Comparison of ENCODE assay signal across 8 mouse cellular contexts in genomic region chr6:136809077-136809476, GRCm38 (mm10). TPM values are rescaled to one million over a fixed set of nuclear protein-coding genes. Genes with fewer than 3 reads are reported as not detected.
A peak's percentile ranks its signal among the peaks of the same experiment; 100 is the strongest.
DNase-seq lines count a peak whose midpoint lies in the region; ATAC-seq and TF ChIP-seq lines count a peak whose summit lies in the region.

No protein-coding gene starts in this region.

- H3K9ac ChIP-seq in heart, embryonic 16.5 days (ENCODE audit: low read length), result peak overlapping the region; percentile 88
- peak overlapping the region; percentile 70; the same call in 1 of the 2 replicates for H3K9ac ChIP-seq in midbrain, embryonic 11.5 days (ENCODE audit: low read length)

- peak; percentile 37 for DNase-seq in thymus, adult 2 months
- no peak for DNase-seq in thymus, adult 18-20 months
- peak; percentile 60 for DNase-seq in c-Kit-positive CD71-positive TER-119-positive erythroid progenitor cells, embryonic 14.5 days (ENCODE audit: low spot score)
- DNase-seq in limb, embryonic 10.5 days (ENCODE audit: low spot score), result peak; percentile 30
- no peak for DNase-seq in midbrain, embryonic 11.5 days (ENCODE audit: low spot score, missing footprints)
- peak; percentile 45 for DNase-seq in thymus, postnatal 25 days
- DNase-seq in ovary, postnatal 36 days (ENCODE audit: low spot score), result no peak

- H3K27ac ChIP-seq in thymus, adult 2 months (ENCODE audit: control insufficient read depth, insufficient read depth, low read length), result no peak overlapping the region
- H3K27ac ChIP-seq in heart, embryonic 16.5 days (ENCODE audit: low read length), result peak overlapping the region; percentile 29; the same call in 1 of the 2 replicates
- no peak overlapping the region for H3K27ac ChIP-seq in limb, embryonic 10.5 days
- no peak overlapping the region for H3K27ac ChIP-seq in midbrain, embryonic 11.5 days (ENCODE audit: low read depth, low read length)

- no peak for ATAC-seq in heart, embryonic 16.5 days (replicated peaks; ENCODE audit: extremely low read depth, insufficient read depth, low FRiP score)
- ATAC-seq in midbrain, embryonic 11.5 days (ENCODE audit: low FRiP score), result no peak

- H3K4me2 ChIP-seq in heart, embryonic 16.5 days (ENCODE audit: low read depth, low read length), result peak overlapping the region; percentile 99
- H3K4me2 ChIP-seq in midbrain, embryonic 11.5 days, result peak overlapping the region; percentile 88

- no peaks in the 10 kb centered on the region for H3K9me3 ChIP-seq in heart, embryonic 16.5 days (replicated peaks; ENCODE audit: control insufficient read depth, low read length)
- H3K9me3 ChIP-seq in limb, embryonic 10.5 days (replicated peaks), result no peaks in the 10 kb centered on the region
- no peaks in the 10 kb centered on the region for H3K9me3 ChIP-seq in midbrain, embryonic 11.5 days (ENCODE audit: control insufficient read depth, low read length)

- no peak for TF ChIP-seq POLR2A in thymus, adult 2 months (IDR thresholded peaks at IDR 0.05; ENCODE audit: control insufficient read depth, extremely low read depth, insufficient read depth, low read length, poor library complexity)

- no peaks in the 10 kb centered on the region for H3K27me3 ChIP-seq in thymus, adult 2 months (ENCODE audit: control insufficient read depth, insufficient read depth, low read length)
- H3K27me3 ChIP-seq in heart, embryonic 16.5 days (ENCODE audit: control insufficient read depth, insufficient read depth, low read length), result no peaks in the 10 kb centered on the region
- no peaks in the 10 kb centered on the region for H3K27me3 ChIP-seq in limb, embryonic 10.5 days (ENCODE audit: low read depth, poor library complexity, severe bottlenecking)
- H3K27me3 ChIP-seq in midbrain, embryonic 11.5 days (ENCODE audit: control insufficient read depth, insufficient read depth, low read length), result no peaks in the 10 kb centered on the region

- TF ChIP-seq CTCF in thymus, adult 2 months (IDR thresholded peaks at IDR 0.05; ENCODE audit: borderline replicate concordance, control insufficient read depth, extremely low read depth, insufficient read depth, low read length, poor library complexity), result no peak

- WGBS in thymus, adult 2 months, result under 1% methylated on average over 14 of the region's 14 CpGs
- 22% methylated on average over 14 of the region's 14 CpGs for WGBS in heart, embryonic 16.5 days
- 35% methylated on average over 14 of the region's 14 CpGs for WGBS in limb, embryonic 10.5 days
- 43% methylated on average over 14 of the region's 14 CpGs for WGBS in midbrain, embryonic 11.5 days

- H3K36me3 ChIP-seq in thymus, adult 2 months (ENCODE audit: control insufficient read depth, insufficient read depth, low read length), result peaks cover 12% of the 10 kb centered on the region
- H3K36me3 ChIP-seq in heart, embryonic 16.5 days (ENCODE audit: control insufficient read depth, insufficient read depth), result peaks cover 14% of the 10 kb centered on the region
- peaks cover 36% of the 10 kb centered on the region for H3K36me3 ChIP-seq in limb, embryonic 10.5 days
- H3K36me3 ChIP-seq in midbrain, embryonic 11.5 days (ENCODE audit: control insufficient read depth, insufficient read depth, low read length), result peaks cover 2% of the 10 kb centered on the region; the same call in 1 of the 2 replicates

- H3K4me3 ChIP-seq in thymus, adult 2 months (ENCODE audit: control insufficient read depth, insufficient read depth, low read length), result peak overlapping the region; percentile 50
- H3K4me3 ChIP-seq in heart, embryonic 16.5 days (ENCODE audit: low read length), result peak overlapping the region; percentile 93
- H3K4me3 ChIP-seq in limb, embryonic 10.5 days, result peak overlapping the region; percentile 74
- H3K4me3 ChIP-seq in midbrain, embryonic 11.5 days (ENCODE audit: low read depth, low read length), result peak overlapping the region; percentile 77

- peaks cover 14% of the 10 kb centered on the region for H3K4me1 ChIP-seq in thymus, adult 2 months (replicated peaks; ENCODE audit: control insufficient read depth, insufficient read depth, low read length)
- H3K4me1 ChIP-seq in heart, embryonic 16.5 days (ENCODE audit: control insufficient read depth, insufficient read depth, low read length), result peaks cover 19% of the 10 kb centered on the region
- peaks cover 35% of the 10 kb centered on the region for H3K4me1 ChIP-seq in limb, embryonic 10.5 days
- H3K4me1 ChIP-seq in midbrain, embryonic 11.5 days (ENCODE audit: control insufficient read depth, insufficient read depth, low read length), result peaks cover 7% of the 10 kb centered on the region

RNA-seq across cellular contexts. Expression of gene H2afj, which starts 1.0 kb away (rescaled TPM):
- 309 and 326 TPM in 2 replicates for polyA plus RNA-seq in thymus, adult 2 months (2012; rRNA removed)
- polyA plus RNA-seq in heart, embryonic 16.5 days (2015; fragmentation: Nextera tagmentation; extraction: Ambion mirVana), result 79.2 and 90.0 TPM in 2 replicates
- 74.8 and 75.6 TPM in 2 replicates for polyA plus RNA-seq in limb, embryonic 10.5 days (2016; fragmentation: Nextera tagmentation; extraction: Ambion mirVana)
- 94.5 and 107 TPM in 2 replicates for polyA plus RNA-seq in midbrain, embryonic 11.5 days (2014; fragmentation: Nextera tagmentation; extraction: Ambion mirVana)

RNA-seq across cellular contexts. Expression of gene Hist4h4, which starts 4.9 kb away (rescaled TPM):
- 14.5 and 17.8 TPM in 2 replicates for polyA plus RNA-seq in thymus, adult 2 months (2012; rRNA removed)
- polyA plus RNA-seq in heart, embryonic 16.5 days (2015; fragmentation: Nextera tagmentation; extraction: Ambion mirVana), result 0.16 and 0.20 TPM in 2 replicates
- polyA plus RNA-seq in limb, embryonic 10.5 days (2016; fragmentation: Nextera tagmentation; extraction: Ambion mirVana), result 0.65 and 0.68 TPM in 2 replicates
- polyA plus RNA-seq in midbrain, embryonic 11.5 days (2014; fragmentation: Nextera tagmentation; extraction: Ambion mirVana), result 0.55 and 0.67 TPM in 2 replicates

RNA-seq across cellular contexts. Expression of gene BC049715, which starts 18.3 kb away (rescaled TPM):
- 0.86 and 2.3 TPM in 2 replicates for polyA plus RNA-seq in thymus, adult 2 months (2012; rRNA removed)
- polyA plus RNA-seq in heart, embryonic 16.5 days (2015; fragmentation: Nextera tagmentation; extraction: Ambion mirVana), result 0.99 and 2.5 TPM in 2 replicates
- 1.3 and 1.4 TPM in 2 replicates for polyA plus RNA-seq in limb, embryonic 10.5 days (2016; fragmentation: Nextera tagmentation; extraction: Ambion mirVana)
- polyA plus RNA-seq in midbrain, embryonic 11.5 days (2014; fragmentation: Nextera tagmentation; extraction: Ambion mirVana), result 1.1 and 1.2 TPM in 2 replicates

RNA-seq across cellular contexts. Expression of gene Wbp11, which starts 19.0 kb away (rescaled TPM):
- polyA plus RNA-seq in thymus, adult 2 months (2012; rRNA removed), result 72.3 and 91.3 TPM in 2 replicates
- 64.5 and 77.7 TPM in 2 replicates for polyA plus RNA-seq in heart, embryonic 16.5 days (2015; fragmentation: Nextera tagmentation; extraction: Ambion mirVana)
- polyA plus RNA-seq in limb, embryonic 10.5 days (2016; fragmentation: Nextera tagmentation; extraction: Ambion mirVana), result 164 and 168 TPM in 2 replicates
- 149 and 154 TPM in 2 replicates for polyA plus RNA-seq in midbrain, embryonic 11.5 days (2014; fragmentation: Nextera tagmentation; extraction: Ambion mirVana)

RNA-seq across cellular contexts. Expression of gene Smco3, which starts 26.2 kb away (rescaled TPM):
- 0.13 and 0.24 TPM in 2 replicates for polyA plus RNA-seq in thymus, adult 2 months (2012; rRNA removed)
- polyA plus RNA-seq in heart, embryonic 16.5 days (2015; fragmentation: Nextera tagmentation; extraction: Ambion mirVana), result not detected in 2 replicates
- not detected in 2 replicates for polyA plus RNA-seq in limb, embryonic 10.5 days (2016; fragmentation: Nextera tagmentation; extraction: Ambion mirVana)
- polyA plus RNA-seq in midbrain, embryonic 11.5 days (2014; fragmentation: Nextera tagmentation; extraction: Ambion mirVana), result 0.12 and 0.21 TPM in 2 replicates

Comparison
In these comparisons a context has a peak if more than half of its experiments do, and no peak if none do; other contexts are left out.
1. DNase-seq: peak in thymus, adult 2 months (single experiment), c-Kit-positive CD71-positive TER-119-positive erythroid progenitor cells, embryonic 14.5 days (single experiment), limb, embryonic 10.5 days (single experiment) and thymus, postnatal 25 days (single experiment); none in thymus, adult 18-20 months (0 of 2), midbrain, embryonic 11.5 days (single experiment) and ovary, postnatal 36 days (single experiment).
2. Peak in every context shown above with its lines, with median percentiles within 50 percentile points of each other: H3K4me3 ChIP-seq.